Mouse (Mus musculus) megakaryocyte-erythroid progenitor cell, adult 5-6 weeks (primary cell): ENCODE measurements at regions not wholly inside any gene's neighbourhood (a gene's known extent, or its start where the extent isn't known, plus 50 kb on each side); places are given as distances from the start of the nearest gene placed in this dataset.

ENCODE experiments used
- ATAC-seq: replicated peaks from 2 replicates; pipeline ENCODE4 v1.8.0; 2016; ENCODE audit warnings: mild to moderate bottlenecking, inconsistent platforms; ENCODE audit not compliant: severe bottlenecking, poor library complexity, low FRiP score, low TSS enrichment

GRCm38 (mm10) chr4:24154418-24154817 is 341.8 kb upstream of the Mms22l start:
- ATAC-seq = peak; percentile 50; the same call in 1 of the 2 replicates

- no peak for ATAC-seq
Observed at GRCm38 (mm10) chr4:24173750-24174149, 322.5 kb upstream of the Mms22l start.

- ATAC-seq = no peak
Observed at GRCm38 (mm10) chr4:24213262-24214036, 282.8 kb upstream of the Mms22l start.

GRCm38 (mm10) chr4:24214037-24214362 is 282.3 kb upstream of the Mms22l start:
- ATAC-seq = no peak

GRCm38 (mm10) chr4:24218383-24218934 is 277.8 kb upstream of the Mms22l start:
- ATAC-seq = no peak

- no peak for ATAC-seq
Observed at GRCm38 (mm10) chr4:24219074-24219497, 277.2 kb upstream of the Mms22l start.

GRCm38 (mm10) chr4:24219583-24219982 is 276.7 kb upstream of the Mms22l start:
- no peak for ATAC-seq

- ATAC-seq = no peak
Observed at GRCm38 (mm10) chr4:24245124-24245523, 251.1 kb upstream of the Mms22l start.

- ATAC-seq = no peak
Observed at GRCm38 (mm10) chr4:24248142-24249054, 247.9 kb upstream of the Mms22l start.

- no peak for ATAC-seq
Observed at GRCm38 (mm10) chr4:24249243-24249970, 246.8 kb upstream of the Mms22l start.

GRCm38 (mm10) chr4:24278154-24278553 is 218.1 kb upstream of the Mms22l start:
- ATAC-seq = no peak
